Mouse (Mus musculus): ENCODE results near the gene Majin.

The Majin gene

DNA sequence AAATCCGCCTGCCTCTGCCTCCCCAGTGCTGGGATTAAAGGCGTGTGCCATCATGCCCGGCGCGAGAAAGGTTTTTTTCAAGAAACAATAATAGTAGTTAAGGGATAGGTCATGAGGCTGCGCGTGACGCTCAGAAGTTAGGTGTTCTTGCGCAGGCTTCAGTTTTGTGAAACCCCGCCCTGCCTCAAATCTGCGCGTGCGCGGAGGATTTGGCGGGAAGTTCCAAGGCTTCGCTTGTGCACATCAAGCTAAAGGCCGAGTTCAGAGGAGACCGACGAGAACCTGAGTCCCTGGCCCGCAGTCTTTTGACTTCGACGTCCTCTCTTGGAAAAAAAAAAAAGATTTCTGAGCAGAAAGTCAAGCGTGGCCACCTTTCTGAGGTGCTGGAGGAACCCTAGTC, at the start of gene Majin:
Majin (plus strand) TSS at position 258 of the 400 bp plus-strand sequence.
- in situ Hi-C loops (cut with MboI; ENCODE audit: unreplicated experiment in 2 of 2): no loop called here

DNA sequence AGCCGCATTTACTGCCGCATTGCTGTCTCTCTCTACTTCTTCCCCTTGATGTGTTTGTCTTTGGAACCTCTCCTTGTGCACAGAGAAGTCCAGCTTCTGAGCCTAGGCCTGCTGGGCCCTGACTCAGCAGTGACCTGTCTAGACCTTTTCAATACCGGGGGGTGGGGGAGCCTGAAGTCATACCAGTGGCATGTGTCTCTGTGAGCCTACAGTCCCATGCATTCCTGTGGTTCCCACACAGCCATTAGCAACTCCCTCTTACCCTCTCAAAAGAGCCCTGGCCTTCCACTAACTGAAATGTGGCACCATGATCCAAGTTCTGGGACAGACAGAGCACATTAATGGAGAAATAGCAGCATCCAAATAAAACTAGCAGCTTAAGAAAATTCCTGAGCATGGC, 47.8 kb upstream of the Majin start:
- in situ Hi-C loops (cut with MboI; ENCODE audit: unreplicated experiment in 2 of 2): no loop called here

DNA sequence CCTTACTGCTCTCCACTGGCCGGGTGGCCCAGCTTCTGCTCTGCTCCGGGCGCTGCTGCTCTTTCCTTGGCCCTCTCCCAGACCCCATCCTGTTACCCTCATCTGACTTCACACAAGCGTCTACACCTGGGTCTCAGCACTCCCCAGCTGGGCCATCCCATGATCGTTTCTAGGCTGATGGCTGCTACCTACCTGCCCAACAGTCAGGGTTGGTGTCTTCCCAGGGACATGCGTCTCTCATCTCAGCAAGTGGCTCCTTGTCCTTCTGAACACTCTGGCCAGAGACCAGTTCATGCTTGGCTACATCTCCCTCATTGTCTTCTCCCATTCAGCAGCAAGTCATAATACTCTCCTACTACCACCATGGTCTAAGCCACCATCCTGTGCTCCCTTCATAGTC, 44.5 kb upstream of the Majin start:
- in situ Hi-C loops (cut with MboI; ENCODE audit: unreplicated experiment in 2 of 2): loop anchor here (5.0 kb wide), 1 partner anchor 93 kb away; no protein-coding TSS in a partner anchor

DNA sequence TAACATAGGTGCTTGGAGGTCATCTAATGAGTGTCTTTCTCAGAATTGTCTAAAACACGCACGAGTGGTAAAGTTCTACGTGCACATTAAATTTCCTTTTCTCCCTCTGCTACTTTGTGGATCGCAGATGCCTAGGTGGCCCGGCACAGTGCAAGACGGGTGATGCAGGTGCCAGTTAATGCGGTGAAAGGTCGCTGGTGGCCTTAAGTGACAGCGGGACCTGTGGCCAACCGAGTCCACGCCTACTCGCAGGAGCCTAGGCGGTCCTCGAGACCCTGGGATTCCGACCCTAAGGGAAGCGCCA, 43.9 kb upstream of the Majin start:
- in situ Hi-C loops (cut with MboI; ENCODE audit: unreplicated experiment in 2 of 2): loop anchor here (5.0 kb wide), 1 partner anchor 92 kb away; no protein-coding TSS in a partner anchor

DNA sequence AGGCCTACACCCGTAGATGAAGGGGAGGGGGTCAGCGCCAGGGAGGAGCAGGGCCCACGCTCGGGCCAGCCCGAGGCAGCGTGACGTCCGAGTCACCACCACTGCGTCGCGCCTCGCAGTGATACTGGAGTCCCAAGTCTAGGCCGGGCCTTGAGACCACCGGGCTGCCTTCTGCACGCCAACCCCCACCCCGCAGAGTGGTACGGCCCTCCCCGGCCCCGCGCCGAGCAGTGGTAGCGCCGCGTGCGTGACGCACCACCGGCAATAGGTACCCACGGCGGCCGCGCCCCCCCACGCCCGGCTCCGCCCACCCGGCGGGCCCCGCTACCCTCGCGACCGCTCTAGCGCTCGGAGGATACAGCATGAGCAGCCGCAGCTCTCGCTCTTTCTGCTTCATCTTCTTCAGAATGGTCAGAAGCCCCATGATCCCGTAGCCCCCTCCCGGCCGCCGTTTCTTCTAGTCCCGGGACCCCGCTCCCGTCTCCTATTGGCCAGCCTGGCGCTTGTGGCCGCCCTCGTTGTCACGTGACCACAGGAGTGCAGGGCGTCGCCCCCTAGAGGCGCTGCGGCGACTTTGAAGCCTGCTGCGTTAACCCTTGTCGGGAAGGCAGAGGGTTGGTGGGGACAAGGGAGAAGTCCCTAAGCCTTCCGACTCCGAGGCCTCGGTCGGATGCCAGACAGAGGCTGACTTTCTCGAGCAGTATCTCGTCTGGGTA, 43.4 kb upstream of the Majin start, which contains the start of gene Batf2:
Batf2 (plus strand) TSS at position 306 of the 716 bp plus-strand sequence.
- in situ Hi-C loops (cut with MboI; ENCODE audit: unreplicated experiment in 2 of 2): loop anchor here (5.0 kb wide), 1 partner anchor 91 kb away; no protein-coding TSS in a partner anchor

DNA sequence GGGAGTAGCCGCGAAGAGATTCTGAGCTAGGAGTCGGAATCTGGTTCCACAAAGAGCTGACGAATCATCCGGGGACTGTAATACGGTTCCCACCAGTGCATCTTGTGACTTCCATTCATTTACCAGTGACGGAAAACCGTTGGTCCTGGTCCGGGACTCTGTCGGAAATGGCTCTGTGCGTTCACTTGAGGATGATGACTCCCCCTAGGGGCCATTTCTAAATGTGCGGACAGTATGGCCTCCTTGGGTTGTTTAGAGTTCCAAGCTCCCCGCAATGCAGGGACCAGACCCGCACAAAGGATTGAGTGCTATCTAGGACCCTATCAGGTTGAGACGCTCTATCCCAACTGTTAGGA, 42.8 kb upstream of the Majin start, which contains the start of gene Arl2:
Arl2 (minus strand) TSS at position 155 of the 356 bp plus-strand sequence.
- in situ Hi-C loops (cut with MboI; ENCODE audit: unreplicated experiment in 2 of 2): loop anchor here (5.0 kb wide), 1 partner anchor 91 kb away; no protein-coding TSS in a partner anchor

DNA sequence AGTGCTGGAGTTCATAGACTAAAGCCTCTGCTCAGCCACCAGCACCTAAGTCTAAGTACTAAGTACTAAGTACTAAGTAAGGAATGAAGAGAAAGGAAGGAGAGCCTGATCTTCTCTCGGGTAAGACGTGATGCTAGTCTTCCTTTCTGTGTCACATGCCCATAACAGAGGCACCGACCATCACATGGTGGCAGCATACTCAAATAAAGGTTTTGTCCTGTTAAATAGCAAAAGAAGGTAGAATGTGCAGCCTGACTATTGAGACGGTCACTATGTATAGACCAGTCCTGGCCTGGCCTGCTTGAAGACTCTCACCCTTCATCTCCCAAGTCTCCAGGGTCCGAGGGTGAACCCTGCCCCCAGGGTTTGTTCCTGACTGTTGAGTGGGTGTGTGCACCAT, 39.3 kb upstream of the Majin start:
- in situ Hi-C loops (cut with MboI; ENCODE audit: unreplicated experiment in 2 of 2): loop anchor here (5.0 kb wide), 1 partner anchor 87 kb away; no protein-coding TSS in a partner anchor

DNA sequence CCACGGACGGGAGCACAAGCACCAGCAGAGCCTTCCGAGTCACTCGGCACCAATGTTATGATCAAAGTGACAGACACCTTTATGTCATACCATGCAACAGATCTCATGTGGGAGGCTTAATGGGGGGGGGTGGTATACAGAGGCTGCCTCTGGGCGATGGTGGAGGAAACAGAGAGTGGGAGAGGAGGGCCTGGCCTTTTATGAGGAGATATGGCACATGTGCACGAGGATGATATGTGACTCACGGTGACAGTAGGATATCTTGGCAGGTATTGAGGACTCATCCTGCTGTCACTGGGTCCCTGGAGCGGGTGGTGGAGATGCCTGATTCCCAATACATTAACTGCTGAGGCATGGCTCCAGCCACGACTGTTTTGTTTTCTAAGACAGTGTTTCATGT, 29.0 kb upstream of the Majin start:
- in situ Hi-C loops (cut with MboI; ENCODE audit: unreplicated experiment in 2 of 2): no loop called here

DNA sequence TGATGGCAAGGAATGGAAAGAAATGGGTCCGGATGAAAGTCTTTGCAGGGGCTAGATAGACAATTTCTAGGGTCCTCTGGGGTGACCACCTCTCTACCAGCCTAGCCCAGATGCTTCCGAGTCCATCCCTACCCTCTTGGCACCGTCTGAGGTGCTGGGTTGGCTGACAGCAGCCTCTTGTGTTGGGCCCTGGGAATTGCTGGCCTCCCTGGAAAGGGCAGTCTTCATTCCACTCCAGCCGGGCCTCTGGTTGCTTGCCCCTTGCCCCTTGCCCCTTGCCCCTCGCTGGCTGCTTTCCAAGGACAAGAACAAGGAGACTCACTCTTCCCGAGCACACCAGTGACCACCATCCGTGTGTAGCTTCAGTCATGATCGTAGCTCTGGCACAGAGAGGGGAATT, 27.8 kb upstream of the Majin start:
- in situ Hi-C loops (cut with MboI; ENCODE audit: unreplicated experiment in 2 of 2): no loop called here

DNA sequence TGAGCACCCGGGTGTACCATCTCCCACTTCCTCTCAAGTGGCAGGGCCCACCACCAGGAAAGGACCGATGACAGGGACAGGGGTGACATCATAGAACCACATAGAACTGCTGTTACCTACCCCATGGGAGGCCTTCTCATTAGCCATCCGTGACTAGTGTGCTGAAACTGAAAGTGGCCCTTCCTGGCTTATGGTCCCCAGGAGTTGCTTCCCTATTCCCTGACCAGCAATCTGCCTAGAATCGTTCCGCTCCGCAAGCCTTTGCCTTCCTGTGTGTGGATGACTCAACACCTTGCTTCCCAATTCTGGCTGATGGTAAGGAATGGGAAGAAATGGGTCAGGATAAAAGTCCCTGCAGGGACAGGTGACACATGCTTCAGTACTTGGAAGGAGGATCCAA, 27.0 kb upstream of the Majin start:
- in situ Hi-C loops (cut with MboI; ENCODE audit: unreplicated experiment in 2 of 2): no loop called here

DNA sequence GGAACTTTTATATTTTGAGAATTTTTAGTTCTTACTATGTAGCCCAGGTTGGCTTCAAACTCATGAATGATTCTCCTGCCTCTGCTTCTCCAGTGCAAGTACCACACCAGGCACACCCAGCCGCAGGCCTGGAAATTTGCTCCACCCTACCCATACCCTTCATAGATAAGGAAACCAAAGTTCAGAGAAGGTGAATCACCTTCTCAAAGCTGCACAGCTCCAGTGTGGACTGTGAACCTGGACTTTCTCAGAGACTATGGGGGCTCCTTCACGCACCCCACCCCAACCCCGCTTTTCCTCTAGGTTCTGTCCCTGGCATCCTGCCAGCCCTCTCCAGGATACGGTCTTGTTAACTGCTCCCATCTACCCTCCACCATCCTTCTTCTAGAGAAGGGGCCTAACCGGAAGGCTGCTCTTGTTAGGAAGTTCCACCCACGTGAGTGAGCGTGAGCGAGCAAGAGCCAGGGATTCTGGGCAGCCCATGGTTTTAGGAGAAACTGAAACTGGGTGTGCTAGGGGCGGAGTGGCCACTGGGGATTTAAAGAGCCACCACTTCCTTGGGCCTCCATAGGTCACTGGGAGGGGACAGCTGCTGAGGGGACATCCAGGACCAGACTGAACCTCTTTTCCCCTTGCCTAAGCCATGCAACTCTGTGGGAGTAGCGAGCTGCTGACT, 20.2 kb upstream of the Majin start:
- in situ Hi-C loops (cut with MboI; ENCODE audit: unreplicated experiment in 2 of 2): no loop called here

DNA sequence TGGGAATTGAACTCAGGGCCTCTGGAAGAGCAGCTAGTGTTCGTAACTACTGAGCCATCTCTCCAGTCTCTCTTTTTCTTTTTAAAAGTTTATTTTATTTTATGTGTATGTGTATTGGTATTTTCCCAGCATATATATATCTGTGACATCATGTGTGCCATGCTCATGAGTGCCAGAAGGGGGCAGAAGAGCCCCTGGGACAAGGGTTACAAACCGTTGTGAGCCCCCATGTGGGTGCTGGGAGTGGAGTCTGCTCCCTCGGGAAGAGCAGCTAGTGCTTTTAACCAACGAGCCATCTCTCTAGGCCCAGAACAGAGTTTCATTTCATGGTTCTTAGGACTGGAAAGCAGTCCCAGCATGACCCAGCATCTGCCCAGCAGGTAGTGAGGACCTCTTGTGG, 17.4 kb upstream of the Majin start:
- in situ Hi-C loops (cut with MboI; ENCODE audit: unreplicated experiment in 2 of 2): no loop called here

DNA sequence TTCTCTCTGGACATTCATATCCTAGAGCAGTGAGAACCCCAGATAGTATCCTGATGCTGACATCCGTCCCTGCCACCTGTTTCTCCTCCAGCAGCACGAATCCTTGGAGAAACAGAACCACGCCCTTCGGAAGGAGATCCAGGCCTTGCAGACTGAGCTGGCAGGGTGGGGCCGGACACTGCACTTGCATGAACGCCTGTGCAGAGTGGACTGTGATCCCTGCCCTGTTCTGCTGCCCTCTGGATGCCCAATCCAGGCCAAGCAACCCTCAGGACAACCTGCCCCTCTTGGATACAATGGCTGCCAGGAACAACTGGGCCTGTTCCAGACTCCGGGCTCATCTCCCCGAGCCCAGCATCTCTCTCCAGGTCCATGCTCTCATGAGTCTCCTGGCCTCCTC, 13.0 kb upstream of the Majin start:
- in situ Hi-C loops (cut with MboI; ENCODE audit: unreplicated experiment in 2 of 2): no loop called here

DNA sequence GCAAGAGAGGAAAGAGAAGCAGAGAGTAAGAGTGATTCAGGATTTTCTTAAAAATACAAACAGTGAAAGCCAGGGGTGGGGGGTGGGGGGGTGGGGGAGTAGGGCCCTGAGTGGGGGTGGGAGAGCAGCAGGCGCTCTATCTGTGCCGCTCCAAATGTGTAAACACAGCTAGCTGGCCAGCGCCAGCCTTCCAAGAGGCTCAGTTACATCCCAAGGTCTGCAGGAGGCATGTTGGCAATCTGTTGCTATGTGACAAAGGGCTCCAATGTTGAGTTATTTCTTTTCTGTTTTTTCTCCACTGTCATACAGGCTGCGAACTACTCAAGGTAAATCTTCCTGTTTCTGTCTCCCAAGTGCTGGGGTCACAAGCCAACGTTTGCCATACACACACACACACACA, 9.4 kb upstream of the Majin start:
- in situ Hi-C loops (cut with MboI; ENCODE audit: unreplicated experiment in 2 of 2): no loop called here

DNA sequence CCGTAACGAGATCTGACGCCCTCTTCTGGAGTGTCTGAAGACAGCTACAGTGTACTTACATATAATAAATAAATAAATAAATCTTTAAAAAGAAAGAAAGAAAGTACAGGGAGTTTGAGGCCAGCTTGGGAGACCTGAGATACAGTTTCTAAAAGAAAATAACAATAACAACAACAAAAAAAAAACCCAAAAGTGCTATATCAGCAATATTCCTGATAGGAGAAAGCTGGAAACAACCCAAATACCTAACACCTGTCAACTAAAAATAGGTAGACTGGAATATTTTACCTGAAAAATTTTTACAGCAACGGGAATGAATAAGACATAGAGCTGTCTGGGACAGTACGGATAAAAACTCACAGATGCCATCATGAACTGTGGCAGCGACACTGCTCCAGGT, 5.4 kb upstream of the Majin start:
- in situ Hi-C loops (cut with MboI; ENCODE audit: unreplicated experiment in 2 of 2): no loop called here

DNA sequence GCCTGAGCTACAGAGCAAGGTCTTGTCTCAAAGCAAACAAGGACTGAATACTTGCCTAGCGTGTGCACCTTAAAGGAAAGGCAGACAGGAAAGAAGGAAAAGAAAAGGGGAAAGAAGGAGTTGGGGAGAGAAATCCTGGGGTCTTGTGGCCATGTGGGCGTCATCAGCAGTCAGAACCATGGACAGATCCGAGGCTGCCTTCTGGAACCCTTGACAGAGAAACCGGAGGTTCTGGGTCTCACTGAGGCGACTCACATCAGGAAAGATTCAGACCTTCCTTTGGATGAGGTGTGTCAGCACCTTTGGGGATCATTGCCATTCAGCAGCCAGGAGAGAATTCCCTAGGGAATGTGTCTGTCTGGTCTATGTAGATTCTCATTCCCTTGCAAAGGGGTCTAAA, 2.6 kb upstream of the Majin start:
- in situ Hi-C loops (cut with MboI; ENCODE audit: unreplicated experiment in 2 of 2): no loop called here

DNA sequence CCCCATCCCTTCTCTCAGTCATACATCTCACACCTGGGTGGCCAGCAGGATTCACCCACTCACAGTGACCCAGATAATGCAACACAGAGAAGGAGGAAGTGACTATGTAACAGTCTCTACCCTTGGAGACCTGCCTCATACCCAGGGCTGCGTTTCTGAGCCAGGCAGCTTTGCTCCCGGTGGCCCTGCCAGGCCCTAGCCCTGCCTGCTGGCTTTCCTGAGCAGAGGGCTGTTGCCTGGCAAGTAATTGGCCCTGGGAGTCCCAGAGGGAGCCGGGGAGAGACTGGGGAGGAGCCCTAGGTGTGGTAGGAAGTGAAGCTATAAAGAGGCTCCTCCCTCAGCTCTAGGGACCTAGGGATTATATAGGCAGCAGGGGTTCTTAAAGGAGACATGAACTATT, 1.7 kb upstream of the Majin start:
- in situ Hi-C loops (cut with MboI; ENCODE audit: unreplicated experiment in 2 of 2): no loop called here

DNA sequence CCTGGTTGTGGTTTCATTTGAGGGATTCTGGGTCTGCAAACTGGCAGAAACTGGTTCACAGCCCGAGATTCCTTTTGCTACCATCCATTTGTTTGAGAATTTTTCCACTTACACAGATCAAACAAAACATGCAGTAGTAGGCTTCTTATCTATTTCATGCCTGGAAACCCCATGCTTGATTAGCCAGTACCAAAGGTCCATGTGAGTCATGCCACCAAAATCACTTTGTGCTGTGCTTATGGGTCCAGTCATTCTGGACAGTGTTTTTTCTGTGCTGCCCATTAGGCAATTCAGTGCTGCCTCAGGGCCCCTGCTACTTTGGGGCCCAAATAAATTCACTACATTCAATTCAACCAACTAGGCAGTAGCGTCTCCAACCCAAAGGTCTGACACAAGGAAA, 20.1 kb downstream of the Majin start:
- in situ Hi-C loops (cut with MboI; ENCODE audit: unreplicated experiment in 2 of 2): no loop called here

DNA sequence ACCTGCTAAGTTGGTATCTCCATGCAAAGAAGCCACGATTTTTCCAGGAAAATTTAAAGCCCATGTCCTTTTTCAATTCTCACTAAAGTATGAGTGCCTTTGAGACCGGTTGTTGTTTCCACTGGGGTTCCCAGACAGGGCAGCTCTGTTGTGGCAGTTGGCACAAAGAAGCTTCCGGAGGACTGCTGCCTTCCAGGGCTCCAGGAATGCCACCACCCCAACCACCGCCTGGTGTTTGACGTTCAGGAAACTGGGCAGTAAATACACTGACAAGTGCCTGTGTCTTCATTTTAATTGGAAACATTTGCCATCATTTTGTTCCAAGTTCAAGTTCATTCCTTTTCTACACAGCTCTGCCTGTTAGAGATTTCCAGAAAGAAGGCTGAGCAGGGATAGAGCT, 22.5 kb downstream of the Majin start:
- in situ Hi-C loops (cut with MboI; ENCODE audit: unreplicated experiment in 2 of 2): no loop called here

DNA sequence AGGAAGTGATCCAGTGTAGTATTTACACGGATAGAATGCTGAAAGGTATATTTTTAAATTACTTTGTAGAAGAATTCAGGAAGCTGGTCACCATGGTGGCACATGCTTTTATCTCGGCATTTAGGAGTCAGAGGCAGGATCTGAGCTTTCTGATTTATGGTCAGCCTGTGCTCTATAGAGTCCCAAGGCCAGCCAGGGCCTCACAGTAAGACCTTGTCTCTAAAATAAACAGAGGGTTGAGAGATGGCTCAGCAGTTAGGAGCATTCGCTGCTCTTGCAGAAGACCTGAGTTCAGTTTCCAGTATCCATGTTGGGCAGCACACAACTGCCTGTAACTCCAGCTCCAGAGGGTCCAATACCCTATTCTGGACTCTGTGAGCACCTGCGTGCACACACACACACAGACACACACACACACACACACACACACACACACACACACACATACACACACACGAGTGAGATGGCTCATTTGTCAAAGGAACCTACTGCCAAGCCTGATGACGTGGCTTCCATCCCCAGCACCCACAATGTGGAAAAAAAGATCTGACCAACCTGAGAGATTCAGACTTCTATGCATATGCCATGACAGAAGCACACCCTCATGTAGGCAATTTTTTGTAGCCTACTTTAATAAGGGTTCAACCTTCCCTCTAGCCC, 32.0 kb downstream of the Majin start:
- in situ Hi-C loops (cut with MboI; ENCODE audit: unreplicated experiment in 2 of 2): no loop called here

DNA sequence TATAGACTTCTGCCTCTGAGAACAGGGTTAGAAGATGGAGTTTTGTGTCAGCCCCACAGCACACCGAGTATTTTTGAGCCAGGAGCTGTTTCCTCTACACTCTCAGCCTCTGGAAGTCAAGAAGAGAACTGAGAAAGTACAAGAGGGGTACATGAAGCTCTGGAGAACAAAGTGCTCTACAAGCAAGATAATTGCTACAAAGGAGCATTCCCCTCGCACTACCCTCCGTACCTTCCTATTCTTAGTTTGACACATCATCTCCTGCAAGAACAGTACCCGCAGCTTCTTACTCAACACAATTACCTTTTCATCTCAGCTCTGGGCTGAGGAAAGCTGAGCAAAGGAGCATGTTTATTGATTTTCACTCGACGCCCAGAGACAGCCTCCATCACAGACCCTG, 34.4 kb downstream of the Majin start:
- in situ Hi-C loops (cut with MboI; ENCODE audit: unreplicated experiment in 2 of 2): no loop called here

DNA sequence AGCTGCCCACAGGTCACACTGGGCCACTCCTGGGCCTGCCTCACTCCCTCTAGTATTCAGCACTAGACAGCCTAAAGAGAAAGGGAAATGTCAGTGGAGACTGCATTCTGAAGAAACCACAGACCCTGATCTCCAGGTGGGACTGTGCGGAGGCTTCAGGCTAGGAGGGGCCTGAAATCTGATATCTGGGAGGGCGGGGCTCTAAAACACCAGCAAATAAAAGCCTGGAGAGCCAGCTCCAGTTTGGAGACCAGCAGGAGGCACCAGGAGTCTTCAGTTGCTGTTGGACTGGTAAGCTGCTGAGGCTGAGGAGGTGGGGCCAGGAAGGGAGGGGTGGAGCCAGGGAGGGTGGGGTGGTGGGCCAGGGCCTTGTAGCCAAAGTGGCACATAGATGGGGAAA, 41.9 kb downstream of the Majin start, which contains the start of gene Gpha2:
Gpha2 (plus strand) TSS at position 246 of the 400 bp plus-strand sequence.
- in situ Hi-C loops (cut with MboI; ENCODE audit: unreplicated experiment in 2 of 2): no loop called here

All from v-Abl transformed pro-B cells (cell line).